Mouse (Mus musculus): ENCODE results near the gene Psma1.

Psma1 gene

GRCm38 (mm10) chr7:114275372-114276004, 430 bp downstream of the Psma1 start:
- DNase-seq (ENCODE audit: low spot score), result no peak

- no peak for DNase-seq (ENCODE audit: low spot score)
Observed at GRCm38 (mm10) chr7:114268446-114268845, 7.5 kb downstream of the Psma1 start.

GRCm38 (mm10) chr7:114253885-114254833, 21.8 kb downstream of the Psma1 start, which contains the start of gene Copb1:
Gene Copb1, minus strand, starts transcription at chr7:114254711.
- peak; percentile 83 for DNase-seq (ENCODE audit: low spot score)

- DNase-seq (ENCODE audit: low spot score), result no peak
Observed at GRCm38 (mm10) chr7:114251684-114252083, 24.2 kb downstream of the Psma1 start.

GRCm38 (mm10) chr7:114233980-114234379, 41.9 kb downstream of the Psma1 start:
- no peak for DNase-seq (ENCODE audit: low spot score)

- no peak for DNase-seq (ENCODE audit: low spot score)
Observed at GRCm38 (mm10) chr7:114232982-114233381, 42.9 kb downstream of the Psma1 start.

GRCm38 (mm10) chr7:114231857-114232256, 44.1 kb downstream of the Psma1 start:
- DNase-seq (ENCODE audit: low spot score), result no peak

GRCm38 (mm10) chr7:114226521-114226920, 49.4 kb downstream of the Psma1 start:
- DNase-seq (ENCODE audit: low spot score), result no peak

- no peak for DNase-seq (ENCODE audit: low spot score)
Observed at GRCm38 (mm10) chr7:114220433-114220832, 55.5 kb downstream of the Psma1 start.

- no peak for DNase-seq (ENCODE audit: low spot score)
Observed at GRCm38 (mm10) chr7:114216908-114217307, 59.0 kb downstream of the Psma1 start.

Measured in ovary, postnatal 14 days (tissue).